Mouse (Mus musculus) forebrain, postnatal 0 days (tissue): ENCODE measurements around the gene Gpr33. TPM values are rescaled to one million over a fixed set of nuclear protein-coding genes. Genes with fewer than 3 reads are reported as not detected.

ENCODE experiments used
- ATAC-seq: fragments of 200-750 bp; cut with Nextera tagmentation; 2 replicates; pipeline ENCODE4 v1.8.0; 2017; ENCODE audit warnings: mild to moderate bottlenecking, moderate library complexity
- DNase-seq: peaks from one replicate; pipeline ENCODE4 v3.0.0-alpha.2; 2015
- H3K27ac ChIP-seq: fragments of 300-500 bp; sonication (generic); 2 replicates; pipeline ENCODE4 v1.5.1; 2014; ENCODE audit warnings: low read depth, mild to moderate bottlenecking, antibody characterized with exemption, low read length, moderate library complexity, mixed read lengths
- H3K27me3 ChIP-seq: fragments of 300-500 bp; sonication (generic); 2 replicates; pipeline ENCODE4 v1.6.1; 2014; ENCODE audit warnings: mild to moderate bottlenecking, low read length, mixed read lengths; ENCODE audit not compliant: insufficient read depth
- H3K36me3 ChIP-seq: fragments of 300-500 bp; sonication (generic); 2 replicates; pipeline ENCODE4 v1.6.1; 2014; ENCODE audit warnings: mild to moderate bottlenecking, moderate library complexity; ENCODE audit not compliant: insufficient read depth
- H3K4me1 ChIP-seq: fragments of 300-500 bp; sonication (generic); 2 replicates; pipeline ENCODE4 v1.6.1; 2014; ENCODE audit warnings: antibody characterized with exemption; ENCODE audit not compliant: insufficient read depth
- H3K4me2 ChIP-seq: fragments of 300-500 bp; sonication (generic); 2 replicates; pipeline ENCODE4 v1.6.1; 2014; ENCODE audit warnings: low read depth, mild to moderate bottlenecking, moderate library complexity
- H3K4me3 ChIP-seq: fragments of 300-500 bp; sonication (generic); 2 replicates; pipeline ENCODE4 v1.5.1; 2014; ENCODE audit warnings: low read depth, low read length, mixed read lengths
- H3K9ac ChIP-seq: fragments of 300-500 bp; sonication (generic); 2 replicates; pipeline ENCODE4 v1.6.1; 2014; ENCODE audit warnings: mild to moderate bottlenecking
- H3K9me3 ChIP-seq: fragments of 300-500 bp; sonication (generic); 2 replicates; pipeline ENCODE4 v1.6.1; 2016; ENCODE audit warnings: low read length
- CTCF ChIP-seq: sonication (generic); IDR thresholded peaks from 2 replicates; pipeline ENCODE4 v1.5.1; 2016; ENCODE audit warnings: antibody characterized with exemption, control low read depth, low read depth
- WGBS: fragments of 180-500 bp; shearing (Covaris S2); extraction: QIAGEN DNeasy Blood & Tissue Kit; methylation state at CpG from one replicate; pipeline ENCODE4 v1.1.7; 2014; 5-methylcytosine and 5-hydroxymethylcytosine counted together
- polyA plus RNA-seq: library from polyadenylated mRNA; unstranded; fragments of >200 nt; fragmentation: Nextera tagmentation; extraction: Ambion mirVana; gene quantifications from 2 replicates; pipeline ENCODE4 v1.2.1, GENCODE M21; 2015
- total RNA-seq: library from RNA; depleted of rRNA; stranded (reverse); fragments of >200 nt; gene quantifications from 2 replicates; pipeline ENCODE4 v1.2.3, GENCODE M21; 2014; rRNA removed

Gene Gpr33
- not detected in 2 replicates for total RNA-seq
- polyA plus RNA-seq, result not detected in 2 replicates

DNA sequence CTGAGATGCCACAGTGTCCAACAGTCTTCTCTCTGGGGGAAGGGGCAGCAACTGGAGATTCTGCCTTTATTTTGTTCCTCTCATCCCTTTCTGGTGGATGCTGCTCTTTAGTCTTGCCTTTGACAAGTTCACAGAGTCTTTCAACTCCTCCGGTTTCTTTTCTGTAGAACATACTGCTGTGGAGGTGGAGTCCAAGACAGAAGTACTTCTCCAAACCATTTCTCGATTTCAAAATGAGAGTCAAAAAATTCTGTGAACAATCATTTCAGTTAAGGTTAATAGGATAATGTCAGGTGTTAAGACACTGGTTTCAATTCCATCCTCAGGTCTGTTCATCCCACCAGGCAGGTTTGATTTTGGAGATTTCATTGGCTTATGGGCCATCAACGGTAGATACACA, at the start of gene Gpr33:
TSS of gene Gpr33 (minus strand) at position 101 of the 400 bp plus-strand sequence.
- Histone ChIP-seq H3K9me3 (no peaks in the 10 kb centered on the region), H3K4me3 (no peak within 1 kb of the TSS), H3K27ac (no peak within 1 kb of the TSS), H3K9ac (no peak within 1 kb of the TSS), H3K4me1 (no peaks in the 10 kb centered on the region), H3K27me3 (no peaks in the 10 kb centered on the region), H3K36me3 (no peaks in the 10 kb centered on the region), H3K4me2 (no peak within 1 kb of the TSS)
- DNase-seq (no peak), ATAC-seq (no peak)
- no peak for TF ChIP-seq CTCF
- WGBS, result 97% methylated on average over 3 of the region's 3 CpGs

DNA sequence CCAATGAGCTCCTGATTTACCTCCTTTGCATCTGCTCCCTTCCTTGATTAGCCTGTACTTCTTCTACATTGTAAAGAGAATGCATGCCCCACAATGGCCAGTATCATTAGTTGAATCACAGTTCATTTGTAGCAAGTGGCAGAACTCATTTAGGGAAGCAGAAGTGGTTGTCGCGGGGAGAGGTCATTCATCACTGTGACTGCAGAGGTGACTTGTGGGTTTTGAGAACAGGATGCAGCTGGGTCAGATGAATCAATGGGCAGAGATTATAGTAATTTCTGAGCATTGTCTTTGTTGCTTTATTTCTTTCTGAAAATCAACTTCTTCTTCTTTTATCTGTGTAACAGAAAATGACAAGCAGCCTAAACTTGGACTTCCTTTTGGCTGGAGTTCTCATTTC, 21.5 kb upstream of the Gpr33 start:
- Histone ChIP-seq H3K9me3 (no peaks in the 10 kb centered on the region), H3K27ac (no peak overlapping the region), H3K4me3 (no peak overlapping the region), H3K36me3 (no peaks in the 10 kb centered on the region), H3K9ac (no peak overlapping the region), H3K27me3 (no peaks in the 10 kb centered on the region), H3K4me1 (no peaks in the 10 kb centered on the region), H3K4me2 (no peak overlapping the region)
- DNase-seq (no peak), ATAC-seq (no peak)
- 75% methylated on average over 2 of the region's 2 CpGs for WGBS
- TF ChIP-seq CTCF, result no peak

DNA sequence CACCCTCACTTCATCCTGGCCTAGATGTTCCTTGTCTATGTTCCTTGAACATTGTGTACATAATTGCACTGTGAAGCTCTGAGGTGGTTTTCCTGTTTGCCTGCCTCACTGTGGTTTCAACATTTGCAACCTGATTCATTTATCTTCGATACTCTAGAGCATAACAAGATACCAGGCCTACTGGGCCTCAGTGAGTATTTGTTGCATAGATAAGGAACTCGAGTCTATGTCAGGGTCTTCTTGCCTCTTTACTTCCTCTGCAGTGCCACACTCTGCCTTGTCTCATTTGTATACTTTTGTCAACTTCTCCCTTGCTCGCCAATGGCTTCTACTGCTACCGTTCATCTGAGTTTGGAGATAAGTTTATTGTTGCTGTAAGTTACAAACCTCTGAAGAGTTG, 18.5 kb upstream of the Gpr33 start:
- Histone ChIP-seq H3K27me3 (no peaks in the 10 kb centered on the region), H3K4me2 (no peak overlapping the region), H3K36me3 (no peaks in the 10 kb centered on the region), H3K4me3 (no peak overlapping the region), H3K9ac (no peak overlapping the region), H3K4me1 (no peaks in the 10 kb centered on the region), H3K27ac (no peak overlapping the region), H3K9me3 (no peaks in the 10 kb centered on the region)
- 93% methylated on average over 4 of the region's 4 CpGs for WGBS
- TF ChIP-seq CTCF, result no peak
- DNase-seq (no peak), ATAC-seq (no peak)

DNA sequence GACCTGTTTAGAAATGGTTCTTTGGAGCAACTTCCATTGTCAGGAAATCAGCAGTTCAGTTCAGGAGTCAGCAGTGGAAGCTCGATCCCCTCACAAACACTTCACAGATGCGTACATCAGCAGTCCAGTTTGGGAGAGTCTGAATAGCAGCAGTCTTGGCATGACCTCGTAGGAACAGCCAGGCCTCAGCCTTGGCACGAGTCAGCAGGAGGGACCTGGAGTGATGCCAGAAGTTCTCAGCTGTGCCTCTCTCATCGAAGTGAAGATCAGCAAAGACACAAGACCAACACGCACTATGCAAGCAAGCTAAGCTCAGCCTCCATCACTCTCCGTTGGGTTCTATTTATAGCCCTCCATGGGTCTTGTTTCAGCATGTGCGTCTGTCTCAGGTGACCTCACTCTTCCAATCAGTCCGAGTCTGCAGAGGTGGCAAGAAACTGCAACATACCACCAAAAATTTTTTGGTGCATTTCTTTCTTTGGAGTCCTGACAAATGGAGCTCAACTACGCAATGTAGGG, 15.0 kb upstream of the Gpr33 start:
- Histone ChIP-seq H3K27ac (no peak overlapping the region), H3K27me3 (no peaks in the 10 kb centered on the region), H3K4me1 (no peaks in the 10 kb centered on the region), H3K9me3 (no peaks in the 10 kb centered on the region), H3K4me3 (no peak overlapping the region), H3K36me3 (no peaks in the 10 kb centered on the region), H3K9ac (no peak overlapping the region), H3K4me2 (no peak overlapping the region)
- ATAC-seq (peak; percentile 8; the same call in 1 of the 2 replicates), DNase-seq (peak; percentile 37)
- TF ChIP-seq CTCF, result no peak
- WGBS, result 54% methylated on average over 10 of the region's 10 CpGs

DNA sequence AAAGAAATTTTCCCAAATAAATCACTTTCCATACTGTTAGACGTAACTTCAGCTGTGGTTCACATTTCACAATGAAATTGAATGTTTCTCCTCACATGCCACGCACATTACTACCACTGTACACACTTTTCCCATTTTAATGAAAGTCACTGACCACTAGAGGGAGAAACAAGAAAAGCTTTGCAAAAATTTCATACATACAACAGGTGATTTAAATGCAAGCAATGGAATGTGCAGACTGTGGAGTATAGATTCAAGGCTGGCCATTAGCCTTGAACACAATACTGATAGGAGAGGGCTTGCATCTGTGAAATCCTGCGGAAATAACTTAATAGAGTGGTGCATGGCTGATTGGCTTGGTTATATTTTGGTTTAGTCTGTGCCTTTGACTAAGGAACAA, 10.5 kb upstream of the Gpr33 start:
- WGBS, result 37% methylated on average over 3 of the region's 3 CpGs
- ATAC-seq (peak; percentile 50; the same call in 1 of the 2 replicates), DNase-seq (peak; percentile 54)

DNA sequence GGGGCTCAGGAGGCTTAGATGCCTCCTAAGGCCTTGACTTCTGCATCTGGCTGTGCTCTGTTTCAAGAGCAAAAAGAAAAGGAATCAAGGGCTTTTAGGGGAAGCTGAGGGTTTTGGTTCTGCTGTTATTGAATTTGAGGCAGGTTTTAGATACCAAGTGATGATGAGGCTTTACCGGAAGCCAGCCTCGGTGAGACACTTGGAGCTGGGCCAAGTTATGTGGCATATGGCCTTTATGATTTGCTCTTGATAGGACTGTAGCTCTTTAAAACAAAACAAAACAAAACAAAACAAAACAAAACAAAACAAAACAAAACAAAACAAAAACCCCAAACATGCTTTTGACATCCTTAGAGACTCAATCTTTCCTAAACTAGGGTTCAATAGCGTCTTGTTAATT, 7.1 kb upstream of the Gpr33 start:
- no peak for ATAC-seq
- H3K36me3 ChIP-seq, result no peaks in the 10 kb centered on the region
- 78% methylated on average over 3 of the region's 3 CpGs for WGBS
- no peaks in the 10 kb centered on the region for H3K27me3 ChIP-seq
- no peaks in the 10 kb centered on the region for H3K4me1 ChIP-seq
- no peak for TF ChIP-seq CTCF
- H3K9ac ChIP-seq, result no peak overlapping the region
- H3K4me3 ChIP-seq, result no peak overlapping the region
- no peak for DNase-seq
- H3K27ac ChIP-seq, result no peak overlapping the region
- H3K4me2 ChIP-seq, result no peak overlapping the region
- no peaks in the 10 kb centered on the region for H3K9me3 ChIP-seq

More for the DNA sequence above, 10.5 kb upstream of the Gpr33 start:
- no peaks in the 10 kb centered on the region for H3K9me3 ChIP-seq
- H3K4me2 ChIP-seq, result no peak overlapping the region
- peak; percentile 77 for TF ChIP-seq CTCF
- no peaks in the 10 kb centered on the region for H3K4me1 ChIP-seq
- no peaks in the 10 kb centered on the region for H3K36me3 ChIP-seq
- H3K9ac ChIP-seq, result no peak overlapping the region
- no peaks in the 10 kb centered on the region for H3K27me3 ChIP-seq
- no peak overlapping the region for H3K27ac ChIP-seq
- no peak overlapping the region for H3K4me3 ChIP-seq

DNA sequence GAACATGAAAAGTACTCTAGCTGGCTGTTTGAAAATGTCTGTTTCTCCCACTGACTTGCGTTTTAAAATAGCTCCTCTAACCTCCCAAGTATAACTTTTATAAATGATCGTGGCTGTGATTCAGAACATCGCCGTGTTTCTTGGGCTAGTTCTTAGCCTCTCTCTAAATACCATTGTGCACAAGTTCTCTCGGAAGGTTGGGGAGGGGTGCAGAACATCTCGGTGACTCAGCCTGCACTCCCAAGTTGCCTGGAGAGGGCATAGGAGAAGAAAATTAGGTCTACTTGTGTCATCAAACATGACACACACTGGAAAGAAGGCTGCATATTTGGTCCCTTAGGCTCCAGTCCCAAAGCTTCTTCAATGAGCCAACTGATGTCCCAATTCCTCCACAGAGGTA, 4.4 kb upstream of the Gpr33 start:
- Histone ChIP-seq H3K36me3 (no peaks in the 10 kb centered on the region), H3K27me3 (no peaks in the 10 kb centered on the region), H3K4me2 (no peak overlapping the region), H3K27ac (no peak overlapping the region), H3K4me3 (no peak overlapping the region), H3K9ac (no peak overlapping the region), H3K9me3 (no peaks in the 10 kb centered on the region), H3K4me1 (no peaks in the 10 kb centered on the region)
- WGBS, result 90% methylated on average over 6 of the region's 6 CpGs
- ATAC-seq (no peak), DNase-seq (no peak)
- TF ChIP-seq CTCF, result no peak
